Mouse (Mus musculus) intestine, embryonic 15.5 days (tissue): ENCODE results near the gene Phrf1. TPM values are rescaled to one million over a fixed set of nuclear protein-coding genes. Genes with fewer than 3 reads are reported as not detected.

ENCODE experiments used
- ATAC-seq: fragments of 200-750 bp; cut with Nextera tagmentation; 2 replicates; pipeline ENCODE4 v1.8.0; 2017; ENCODE audit warnings: moderate TSS enrichment, moderate library complexity
- H3K27ac ChIP-seq: fragments of 300-500 bp; sonication (generic); 2 replicates; pipeline ENCODE4 v1.5.1; 2015; ENCODE audit warnings: mild to moderate bottlenecking, inconsistent platforms
- H3K27me3 ChIP-seq: fragments of 300-500 bp; sonication (generic); replicated peaks from 2 replicates; pipeline ENCODE4 v1.6.1; 2015; ENCODE audit warnings: inconsistent platforms
- H3K36me3 ChIP-seq: fragments of 300-500 bp; sonication (generic); 2 replicates; pipeline ENCODE4 v1.6.1; 2015; ENCODE audit warnings: inconsistent platforms
- H3K4me1 ChIP-seq: fragments of 300-500 bp; sonication (generic); replicated peaks from 2 replicates; pipeline ENCODE4 v1.6.1; 2015; ENCODE audit warnings: inconsistent platforms
- H3K4me2 ChIP-seq: fragments of 300-500 bp; sonication (generic); replicated peaks from 2 replicates; pipeline ENCODE4 v1.6.1; 2015; ENCODE audit warnings: mild to moderate bottlenecking, inconsistent platforms
- H3K4me3 ChIP-seq: fragments of 300-500 bp; sonication (generic); replicated peaks from 2 replicates; pipeline ENCODE4 v1.5.1; 2015; ENCODE audit warnings: inconsistent platforms
- H3K9ac ChIP-seq: fragments of 300-500 bp; sonication (generic); 2 replicates; pipeline ENCODE4 v1.6.1; 2015; ENCODE audit warnings: inconsistent platforms
- H3K9me3 ChIP-seq: fragments of 300-500 bp; sonication (generic); 2 replicates; pipeline ENCODE4 v1.6.1; 2016; ENCODE audit warnings: inconsistent platforms
- WGBS: fragments of 180-500 bp; shearing (Covaris S2); methylation state at CpG from one replicate; pipeline ENCODE4 v1.1.7; 2015; 5-methylcytosine and 5-hydroxymethylcytosine counted together
- polyA plus RNA-seq: library from polyadenylated mRNA; unstranded; fragments of >200 nt; fragmentation: Nextera tagmentation; extraction: Ambion mirVana; gene quantifications from 2 replicates; pipeline ENCODE4 v1.2.1, GENCODE M21; 2015

Gene Phrf1
- polyA plus RNA-seq: 61.9 and 62.1 TPM in 2 replicates

DNA sequence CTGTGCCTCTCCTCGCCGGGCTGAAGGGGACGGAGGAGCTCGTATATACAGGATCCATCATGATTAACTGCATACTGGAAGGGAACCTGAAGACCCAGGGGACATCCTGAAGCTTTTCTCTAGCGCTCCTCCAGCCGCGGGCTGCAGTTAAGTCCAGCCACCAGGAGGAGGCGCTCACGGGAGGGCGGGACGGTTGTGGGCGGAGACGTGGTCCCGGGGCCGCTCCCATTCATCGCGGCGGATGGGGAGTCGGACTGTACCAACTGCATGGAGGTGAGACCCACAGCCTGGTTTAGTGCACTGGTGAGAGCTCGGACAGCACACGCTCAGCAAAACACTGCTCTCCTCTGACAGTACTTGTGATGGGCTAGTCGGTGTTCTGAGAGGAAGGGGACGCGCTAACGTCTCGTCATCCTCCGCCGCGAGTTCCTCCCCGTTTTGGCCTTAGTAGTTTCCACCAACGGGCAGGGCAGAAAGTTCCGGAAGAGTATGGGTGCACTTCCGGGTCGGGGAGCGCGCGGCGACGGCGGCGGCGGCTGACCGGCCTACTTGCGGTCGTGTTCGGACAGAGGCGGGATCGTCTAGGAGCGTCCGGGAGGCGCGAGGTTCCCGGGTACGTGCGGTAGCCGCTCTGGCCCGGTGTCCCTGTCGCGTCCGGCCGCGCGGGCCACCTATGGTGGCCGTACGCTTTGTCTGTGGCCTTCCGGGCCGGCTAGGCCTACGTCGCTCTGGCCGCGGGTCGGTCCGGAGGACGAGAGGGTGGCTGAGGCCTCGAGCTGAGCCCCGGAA is at the start of gene Phrf1:
Phrf1 (plus strand) TSS at position 506 of the 789 bp plus-strand sequence.
- peaks cover 13% of the 10 kb centered on the region for H3K4me1 ChIP-seq
- peak within 1 kb of the TSS; percentile 80 for H3K9ac ChIP-seq
- no peaks in the 10 kb centered on the region for H3K27me3 ChIP-seq
- peaks cover 14% of the 10 kb centered on the region for H3K36me3 ChIP-seq
- H3K9me3 ChIP-seq: no peaks in the 10 kb centered on the region
- H3K4me2 ChIP-seq: peak within 1 kb of the TSS; percentile 71
- peak within 1 kb of the TSS; percentile 93 for H3K4me3 ChIP-seq
- under 1% methylated on average over 76 of the region's 76 CpGs for WGBS
- H3K27ac ChIP-seq: peak within 1 kb of the TSS; percentile 93
- peak; percentile 96 for ATAC-seq

DNA sequence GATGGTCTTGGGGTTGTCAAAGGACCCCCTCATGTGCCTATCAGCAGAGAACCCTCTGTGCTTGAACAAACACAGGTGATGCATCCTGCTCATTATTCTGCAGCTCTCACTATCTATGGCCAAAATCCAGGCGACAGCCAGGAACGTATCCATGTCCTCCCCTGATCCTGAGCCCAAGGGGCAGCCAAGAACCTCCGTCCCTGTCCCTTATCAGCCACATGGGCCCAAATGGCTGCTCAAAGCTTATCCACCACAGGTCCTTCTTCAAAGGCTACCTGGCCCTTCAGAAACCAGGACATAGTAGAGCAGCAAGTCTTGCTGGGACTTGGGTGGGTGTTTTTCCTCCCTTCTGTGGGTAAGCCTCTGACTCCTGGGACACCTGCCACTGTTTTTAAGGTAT is 40.4 kb upstream of the Phrf1 start:
- Histone ChIP-seq H3K4me3 (no peak overlapping the region), H3K4me2 (no peak overlapping the region), H3K9ac (no peak overlapping the region), H3K27ac (no peak overlapping the region), H3K36me3 (peaks cover 18% of the 10 kb centered on the region), H3K4me1 (peaks cover 10% of the 10 kb centered on the region), H3K27me3 (no peaks in the 10 kb centered on the region), H3K9me3 (no peaks in the 10 kb centered on the region)
- WGBS: 69% methylated on average over 3 of the region's 3 CpGs
- ATAC-seq: no peak

DNA sequence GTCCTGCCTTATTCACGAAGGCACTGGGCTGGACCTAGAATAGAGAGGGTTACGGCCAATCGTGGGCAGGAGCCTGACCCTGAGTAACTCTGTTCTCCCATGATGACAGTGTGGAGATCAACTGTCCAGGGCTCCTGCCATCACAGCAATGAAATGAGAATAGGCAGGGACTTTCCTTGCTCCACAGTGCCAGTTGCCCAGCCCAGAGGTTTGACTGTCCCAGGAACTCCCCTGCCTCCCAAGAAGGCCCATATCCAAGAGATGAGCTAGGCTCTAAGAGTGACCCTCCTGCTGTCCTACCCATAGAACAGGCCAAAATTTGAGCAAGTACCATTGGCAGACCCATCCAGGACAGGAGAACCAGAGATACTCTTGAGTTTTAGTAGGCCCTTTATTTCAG is 39.9 kb upstream of the Phrf1 start:
- Histone ChIP-seq H3K4me3 (no peak overlapping the region), H3K36me3 (peaks cover 18% of the 10 kb centered on the region), H3K9ac (no peak overlapping the region), H3K9me3 (no peaks in the 10 kb centered on the region), H3K4me2 (no peak overlapping the region), H3K27ac (no peak overlapping the region), H3K4me1 (peaks cover 11% of the 10 kb centered on the region), H3K27me3 (no peaks in the 10 kb centered on the region)
- no peak for ATAC-seq
- 93% methylated on average over 3 of the region's 3 CpGs for WGBS

DNA sequence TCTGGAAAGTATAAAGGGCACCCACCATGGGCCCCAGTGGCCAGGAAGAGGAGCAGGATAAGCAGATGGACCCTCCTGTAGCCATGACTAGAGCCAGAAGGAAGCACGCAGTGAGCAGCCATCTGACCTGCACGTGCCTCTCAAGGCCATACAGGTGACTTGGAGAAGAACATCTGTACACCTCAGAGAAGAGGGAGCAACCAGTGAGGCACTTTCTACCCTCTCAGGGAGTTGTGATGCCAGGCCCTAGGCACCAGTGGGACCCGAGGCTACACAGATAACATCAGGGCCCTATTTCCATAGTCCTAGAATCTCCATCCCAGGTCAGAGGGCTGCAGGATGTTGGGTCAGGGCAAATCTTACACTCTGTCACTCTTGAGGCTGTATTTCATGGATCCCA is 38.4 kb upstream of the Phrf1 start:
- Histone ChIP-seq H3K4me2 (no peak overlapping the region), H3K9ac (no peak overlapping the region), H3K27ac (no peak overlapping the region), H3K4me3 (no peak overlapping the region), H3K36me3 (peaks cover 18% of the 10 kb centered on the region), H3K9me3 (no peaks in the 10 kb centered on the region), H3K27me3 (no peaks in the 10 kb centered on the region), H3K4me1 (peaks cover 14% of the 10 kb centered on the region)
- no peak for ATAC-seq
- 87% methylated on average over 3 of the region's 3 CpGs for WGBS

DNA sequence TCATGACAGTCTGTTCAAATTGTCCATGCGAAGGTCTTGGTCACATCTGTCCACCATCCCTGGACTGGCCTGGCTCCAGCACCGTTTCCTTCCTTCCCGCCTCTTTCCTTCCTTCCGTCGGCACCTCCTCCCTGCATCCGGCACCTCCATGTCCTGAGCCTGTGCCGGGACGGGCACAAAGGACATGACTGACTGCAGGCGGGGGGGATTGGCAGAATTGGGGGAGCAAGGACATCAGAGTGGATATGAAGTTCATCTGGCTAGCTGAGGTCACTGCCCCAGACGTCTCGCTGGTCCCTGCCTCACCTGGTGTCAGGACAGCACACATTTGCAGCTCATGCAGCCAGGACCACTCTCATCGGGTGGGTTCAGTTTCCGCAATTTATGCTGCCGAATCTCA is 37.5 kb upstream of the Phrf1 start:
- WGBS: 84% methylated on average over 14 of the region's 14 CpGs
- H3K9ac ChIP-seq: no peak overlapping the region
- no peaks in the 10 kb centered on the region for H3K9me3 ChIP-seq
- no peak for ATAC-seq
- no peak overlapping the region for H3K4me3 ChIP-seq
- no peak overlapping the region for H3K4me2 ChIP-seq
- H3K27me3 ChIP-seq: no peaks in the 10 kb centered on the region
- H3K27ac ChIP-seq: no peak overlapping the region
- H3K36me3 ChIP-seq: peaks cover 18% of the 10 kb centered on the region
- peaks cover 17% of the 10 kb centered on the region for H3K4me1 ChIP-seq

DNA sequence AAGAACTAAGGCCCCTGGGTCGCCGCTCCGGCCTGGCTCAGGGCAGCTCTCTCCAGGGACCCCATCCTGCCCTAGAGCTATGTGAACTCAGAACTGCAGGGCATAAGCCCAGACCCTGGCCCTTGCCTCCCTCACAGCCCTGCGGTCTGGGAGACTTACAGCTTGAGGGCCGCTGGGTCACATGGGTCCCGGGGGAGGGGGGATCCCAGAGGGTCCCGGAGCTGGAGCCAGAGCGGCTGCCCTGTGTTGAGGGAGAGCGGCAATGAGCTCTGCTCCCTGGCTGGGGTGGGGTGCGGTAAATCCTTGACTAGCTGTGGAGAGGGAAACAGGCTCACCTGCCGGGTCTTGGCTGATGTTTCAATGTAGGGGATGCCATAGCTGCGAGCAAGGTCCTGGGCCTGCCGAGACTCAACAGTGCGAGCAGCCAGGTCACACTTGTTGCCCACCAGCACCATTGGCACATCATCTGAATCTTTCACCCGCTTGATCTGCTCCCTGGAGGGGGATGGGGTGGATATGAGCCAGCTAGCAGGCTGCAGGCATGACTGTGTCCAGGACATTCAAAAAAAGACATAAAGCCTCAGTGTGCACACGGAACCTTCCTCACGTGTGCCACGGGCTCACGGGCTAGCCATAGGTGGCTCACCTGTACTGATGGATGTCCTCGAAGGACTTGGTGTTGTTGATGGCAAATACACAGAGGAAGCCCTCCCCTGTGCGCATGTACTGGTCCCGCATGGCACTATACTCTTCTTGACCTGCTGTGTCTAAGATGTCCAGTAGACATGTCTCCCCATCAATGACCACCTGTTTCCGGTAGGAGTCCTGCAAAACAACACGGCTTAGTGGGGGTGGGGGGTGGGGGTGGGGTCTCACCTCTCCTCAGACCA is 36.5 kb upstream of the Phrf1 start:
- Histone ChIP-seq H3K27ac (no peak overlapping the region), H3K4me2 (peak overlapping the region; percentile 90), H3K4me3 (no peak overlapping the region), H3K9me3 (no peaks in the 10 kb centered on the region), H3K4me1 (peaks cover 17% of the 10 kb centered on the region), H3K27me3 (no peaks in the 10 kb centered on the region), H3K36me3 (peaks cover 18% of the 10 kb centered on the region), H3K9ac (no peak overlapping the region)
- no peak for ATAC-seq
- WGBS: 87% methylated on average over 24 of the region's 24 CpGs

DNA sequence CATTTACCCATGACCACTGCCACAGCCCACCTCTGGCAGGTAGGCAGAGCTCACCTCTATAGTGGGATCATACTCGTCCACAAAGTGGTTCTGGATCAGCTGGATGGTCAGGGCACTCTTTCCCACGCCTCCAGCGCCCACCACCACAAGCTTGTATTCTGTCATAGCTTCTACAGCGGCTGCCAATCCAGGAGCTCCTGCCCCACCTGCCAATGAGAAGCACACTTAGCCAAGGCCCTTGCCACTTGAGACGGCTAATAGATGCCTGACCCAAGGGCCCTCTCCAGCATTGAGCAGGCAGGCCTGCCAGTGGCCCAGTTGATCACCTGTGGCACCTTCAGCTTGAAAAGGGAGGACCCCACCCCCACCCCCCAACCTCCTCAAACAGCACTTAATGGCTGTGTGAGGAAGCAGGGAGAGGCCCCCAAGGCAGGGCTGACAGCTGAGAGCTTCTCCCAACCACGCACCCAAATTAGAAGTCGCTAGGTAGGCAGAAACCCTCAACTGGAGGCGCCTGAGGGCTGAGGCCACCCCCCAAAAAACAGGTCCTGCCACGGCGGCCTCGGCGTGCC is 35.7 kb upstream of the Phrf1 start:
- no peaks in the 10 kb centered on the region for H3K9me3 ChIP-seq
- peak overlapping the region; percentile 81; the same call in 1 of the 2 replicates for H3K27ac ChIP-seq
- ATAC-seq: no peak
- H3K27me3 ChIP-seq: no peaks in the 10 kb centered on the region
- H3K4me3 ChIP-seq: peak overlapping the region; percentile 94
- H3K9ac ChIP-seq: peak overlapping the region; percentile 97
- H3K36me3 ChIP-seq: peaks cover 18% of the 10 kb centered on the region
- H3K4me2 ChIP-seq: peak overlapping the region; percentile 90
- WGBS: 26% methylated on average over 12 of the region's 12 CpGs
- peaks cover 17% of the 10 kb centered on the region for H3K4me1 ChIP-seq

DNA sequence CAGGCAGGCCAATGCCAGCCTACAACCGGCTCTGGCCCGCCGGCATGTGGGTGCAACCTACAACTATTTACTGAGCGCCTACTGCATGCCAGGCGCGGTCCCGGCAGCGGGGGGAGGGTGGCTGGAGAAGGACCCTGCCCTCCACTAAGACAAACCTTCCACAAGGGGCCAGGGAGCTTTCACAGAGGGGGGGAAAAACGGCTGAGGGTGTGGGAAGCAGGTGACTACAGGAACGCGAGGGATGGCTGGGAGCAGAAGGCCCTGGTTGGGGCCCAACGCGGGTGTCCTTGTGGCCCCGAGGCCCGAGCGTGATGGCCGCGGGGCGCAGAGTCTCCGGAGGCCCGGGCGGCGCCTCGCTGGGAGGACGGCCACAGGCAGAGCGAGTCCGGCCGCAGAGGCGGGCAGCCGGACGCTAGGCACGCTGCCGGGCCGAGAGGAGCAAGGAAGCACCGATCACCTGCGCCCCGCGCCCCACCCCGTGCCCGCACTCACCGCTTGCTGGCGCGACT is 35.2 kb upstream of the Phrf1 start:
- Histone ChIP-seq H3K4me3 (peak overlapping the region; percentile 94), H3K9ac (peak overlapping the region; percentile 97), H3K27ac (peak overlapping the region; percentile 81), H3K27me3 (no peaks in the 10 kb centered on the region), H3K9me3 (no peaks in the 10 kb centered on the region), H3K4me1 (peaks cover 17% of the 10 kb centered on the region), H3K36me3 (peaks cover 18% of the 10 kb centered on the region), H3K4me2 (peak overlapping the region; percentile 90)
- WGBS: 1% methylated on average over 27 of the region's 43 CpGs
- ATAC-seq: peak; percentile 11; the same call in 1 of the 2 replicates

DNA sequence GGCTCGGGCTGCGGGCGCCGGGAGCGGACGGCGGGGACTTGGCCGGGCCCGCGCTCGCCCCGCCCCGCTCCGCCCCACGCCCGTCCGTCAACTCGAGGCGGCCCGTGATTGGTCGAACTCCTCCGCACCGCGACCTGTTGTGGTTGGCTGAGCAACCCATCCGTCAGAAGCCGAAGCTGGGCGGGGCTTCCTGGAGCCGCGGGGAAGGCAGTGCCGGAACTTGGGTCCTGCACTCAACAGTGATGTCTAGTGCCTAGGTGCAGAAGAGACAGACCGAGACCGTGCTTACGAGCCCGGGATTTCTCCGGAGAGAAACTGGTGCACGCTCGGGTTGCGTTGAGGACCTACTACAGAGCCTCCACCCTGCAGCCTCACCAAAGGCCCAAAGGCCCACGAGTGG is 34.6 kb upstream of the Phrf1 start, which contains the start of the genes Hras and Lrrc56:
Hras (minus strand) TSS at position 58 of the 400 bp plus-strand sequence.
Lrrc56 (plus strand) TSS at position 210 of the 400 bp plus-strand sequence.
- Histone ChIP-seq H3K27ac (peak within 1 kb of the TSS; percentile 88), H3K27me3 (no peaks in the 10 kb centered on the region), H3K9ac (peak within 1 kb of the TSS; percentile 97), H3K4me3 (peak within 1 kb of the TSS; percentile 94), H3K9me3 (no peaks in the 10 kb centered on the region), H3K36me3 (peaks cover 18% of the 10 kb centered on the region), H3K4me1 (peaks cover 17% of the 10 kb centered on the region), H3K4me2 (peak within 1 kb of the TSS; percentile 97)
- WGBS: under 1% methylated on average over 39 of the region's 39 CpGs
- peak; percentile 96 for ATAC-seq

DNA sequence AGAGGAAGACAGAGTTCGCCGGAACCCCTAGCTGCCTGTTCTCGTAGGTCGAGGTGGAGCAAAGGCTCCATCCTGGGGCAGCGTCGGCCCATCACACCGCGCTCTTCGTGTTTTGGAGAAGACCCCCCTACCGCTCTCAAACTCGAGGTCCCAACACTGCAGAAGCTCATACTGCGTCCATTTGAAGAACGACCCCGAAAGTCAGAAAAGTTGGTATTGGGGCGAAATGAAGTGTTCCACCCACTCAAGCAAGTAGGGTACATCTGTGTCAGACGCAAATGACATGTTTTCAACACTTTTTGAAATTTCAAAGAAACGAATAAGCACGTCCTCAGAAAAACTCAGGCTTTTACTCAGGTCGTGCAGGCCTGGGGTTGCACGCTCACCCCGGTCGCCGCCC is 34.2 kb upstream of the Phrf1 start:
- no peak for ATAC-seq
- Histone ChIP-seq H3K27ac (peak overlapping the region; percentile 88), H3K4me1 (peaks cover 17% of the 10 kb centered on the region), H3K36me3 (peaks cover 18% of the 10 kb centered on the region), H3K27me3 (no peaks in the 10 kb centered on the region), H3K9ac (peak overlapping the region; percentile 51), H3K4me2 (peak overlapping the region; percentile 97), H3K4me3 (peak overlapping the region; percentile 94), H3K9me3 (no peaks in the 10 kb centered on the region)
- WGBS: under 1% methylated on average over 23 of the region's 23 CpGs

DNA sequence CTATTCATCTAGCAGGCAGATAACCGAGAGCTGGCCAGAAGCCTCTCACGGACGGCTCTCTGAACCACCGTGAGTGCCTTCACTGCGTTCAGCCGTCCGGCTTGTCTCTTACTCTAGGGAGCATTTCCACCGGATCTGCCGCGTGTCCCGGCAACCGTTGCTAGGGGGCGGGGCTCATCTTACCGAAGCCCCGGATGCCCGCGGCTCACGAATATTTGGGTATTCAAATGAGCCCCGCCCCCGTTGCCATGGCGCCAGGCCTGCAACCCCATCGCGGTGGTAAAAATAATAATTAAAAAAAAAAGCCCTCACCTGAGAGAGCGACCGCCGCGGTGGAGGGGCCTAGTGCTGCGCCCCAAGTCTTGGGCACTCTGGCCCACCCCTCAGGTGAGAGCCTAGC is 33.8 kb upstream of the Phrf1 start:
- Histone ChIP-seq H3K4me2 (peak overlapping the region; percentile 97), H3K4me3 (peak overlapping the region; percentile 94), H3K9ac (peak overlapping the region; percentile 51), H3K36me3 (peaks cover 18% of the 10 kb centered on the region), H3K9me3 (no peaks in the 10 kb centered on the region), H3K27me3 (no peaks in the 10 kb centered on the region), H3K27ac (peak overlapping the region; percentile 88), H3K4me1 (peaks cover 17% of the 10 kb centered on the region)
- WGBS: 0% methylated on average over 28 of the region's 28 CpGs
- ATAC-seq: peak; percentile 27

DNA sequence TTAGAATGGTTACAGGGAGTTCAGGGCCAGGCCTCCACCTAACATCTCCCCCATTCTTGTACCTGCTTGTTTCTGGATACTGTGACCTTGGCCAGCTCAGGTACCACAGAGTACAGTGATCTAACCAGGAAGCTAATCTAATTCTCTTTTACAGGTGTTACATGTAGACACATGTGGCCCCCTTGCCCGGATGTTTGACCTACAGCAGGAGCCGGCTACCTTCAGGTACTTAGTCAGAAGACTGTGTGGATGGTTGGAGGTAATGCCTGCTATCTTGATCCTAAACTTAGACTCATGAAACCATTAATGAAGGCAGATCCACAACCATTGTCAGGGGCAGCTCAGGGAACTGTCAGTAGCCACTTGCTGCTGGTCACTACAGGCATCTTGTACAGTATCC is 32.8 kb upstream of the Phrf1 start:
- H3K4me3 ChIP-seq: no peak overlapping the region
- no peak for ATAC-seq
- H3K4me1 ChIP-seq: peaks cover 17% of the 10 kb centered on the region
- peaks cover 11% of the 10 kb centered on the region for H3K36me3 ChIP-seq
- WGBS: 75% methylated on average over 2 of the region's 2 CpGs
- no peak overlapping the region for H3K27ac ChIP-seq
- no peak overlapping the region for H3K9ac ChIP-seq
- no peaks in the 10 kb centered on the region for H3K9me3 ChIP-seq
- no peak overlapping the region; the same call in 1 of the 2 replicates for H3K4me2 ChIP-seq
- H3K27me3 ChIP-seq: no peaks in the 10 kb centered on the region
